Mouse (Mus musculus) lung, postnatal 0 days (tissue): ENCODE results near the gene Slc6a20b.
"Not testable (repeated sequence)": the region's sequence is repeated elsewhere in the genome, so short reads cannot be mapped to it uniquely, and the experiment has no call there.

Experiments used
- CTCF ChIP-seq: IDR thresholded peaks from 2 replicates; pipeline ENCODE4 v1.5.1; 2016; ENCODE audit warnings: antibody characterized with exemption, mild to moderate bottlenecking
- EP300 ChIP-seq: IDR thresholded peaks from 2 replicates; pipeline ENCODE4 v1.6.1; 2016; ENCODE audit warnings: antibody characterized with exemption, mild to moderate bottlenecking, control low read depth

GRCm38 (mm10) chr9:123659986-123660676 is 27.8 kb upstream of the Slc6a20b start:
- TF ChIP-seq CTCF, EP300: not testable (repeated sequence)
